Mouse (Mus musculus): ENCODE measurements around the gene Pgm2l1.

Pgm2l1 gene

DNA sequence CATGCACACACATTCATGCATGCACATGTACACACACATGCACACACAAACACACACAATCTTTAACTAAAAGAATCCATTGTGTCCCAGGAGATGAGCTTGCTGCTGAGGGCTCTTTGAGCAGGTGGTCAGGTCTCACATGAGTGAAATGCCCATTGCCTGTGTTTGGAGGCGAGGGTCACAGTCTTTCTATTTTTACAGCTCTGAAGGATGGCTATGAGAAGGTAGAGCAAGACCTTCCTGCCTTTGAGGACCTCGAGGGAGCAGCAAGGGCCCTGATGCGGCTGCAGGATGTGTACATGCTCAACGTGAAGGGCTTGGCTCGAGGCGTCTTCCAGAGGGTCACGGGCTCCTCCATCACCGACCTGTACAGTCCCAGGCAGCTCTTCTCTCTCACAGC lies 66.4 kb downstream of the Pgm2l1 start:
- DNase-seq (ENCODE audit: low read depth, low spot score): no peak

DNA sequence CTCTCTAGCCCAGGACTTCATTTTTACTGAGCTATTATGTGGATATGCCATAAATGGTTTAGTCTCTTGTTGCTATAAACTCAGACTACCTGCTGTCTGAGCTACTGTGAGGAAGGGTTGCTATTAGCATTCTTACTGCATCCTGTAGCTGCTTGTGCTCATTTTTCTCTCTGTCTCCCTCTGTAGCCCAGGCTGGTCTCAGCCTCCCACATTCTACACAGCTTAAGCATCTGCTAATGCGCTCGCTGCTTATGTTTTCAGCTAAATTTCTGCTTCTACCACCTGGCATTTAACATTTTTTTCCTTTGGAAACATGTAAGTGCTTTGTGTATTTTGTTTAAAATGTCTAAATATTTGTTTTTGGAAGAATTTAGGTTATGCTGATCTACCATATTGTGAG lies 68.6 kb downstream of the Pgm2l1 start:
- DNase-seq (ENCODE audit: low read depth, low spot score): no peak

DNA sequence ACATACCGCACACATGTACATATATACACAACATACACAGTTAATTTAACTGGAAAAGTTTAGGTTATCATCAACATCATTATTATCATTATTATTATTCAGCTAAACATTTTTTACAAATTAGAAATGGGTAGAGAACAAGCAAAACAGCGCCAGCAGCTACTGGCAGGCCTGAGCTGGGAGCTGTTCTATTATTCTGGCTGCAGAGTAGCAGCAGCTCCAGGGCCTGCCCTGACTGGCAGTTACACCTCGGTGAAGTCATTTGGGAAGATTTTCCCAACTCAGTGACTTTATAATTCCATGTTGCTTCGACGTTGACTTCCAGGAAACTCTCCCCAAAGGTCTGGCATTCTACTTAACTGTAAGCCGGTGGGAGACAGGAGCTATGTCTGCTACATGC lies 69.5 kb downstream of the Pgm2l1 start:
- no peak for DNase-seq (ENCODE audit: low read depth, low spot score)

DNA sequence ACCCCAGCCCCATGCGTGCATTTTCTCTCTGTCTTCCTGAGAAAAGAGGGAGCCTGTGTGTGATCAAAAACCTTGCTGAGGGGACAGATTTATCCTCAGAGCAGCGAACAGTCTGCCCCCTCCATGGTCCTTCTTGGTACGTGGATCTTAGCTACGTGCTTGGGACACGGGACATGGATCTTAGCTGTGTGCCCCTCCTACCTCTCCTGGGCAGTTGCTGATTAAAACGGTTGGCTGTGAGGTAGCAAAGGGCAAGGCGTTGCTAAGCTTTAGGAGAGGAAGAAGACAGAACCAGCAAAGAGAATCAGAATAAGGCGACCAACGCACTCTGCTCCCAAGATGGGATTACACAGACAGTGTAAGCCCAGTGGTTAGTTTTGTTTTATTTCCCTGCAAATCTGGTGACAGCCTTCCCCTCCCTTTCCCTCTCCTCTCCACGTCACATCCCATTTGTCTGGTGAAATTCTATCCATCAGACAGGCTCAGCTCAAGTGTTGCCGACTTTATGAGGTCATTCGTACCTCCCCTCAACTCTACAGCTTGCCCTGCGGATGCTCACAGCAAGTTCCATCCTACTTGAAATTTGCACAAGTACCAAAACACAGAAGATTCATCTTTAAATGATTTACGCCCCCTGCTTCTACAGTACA lies 71.8 kb downstream of the Pgm2l1 start:
- no peak for DNase-seq (ENCODE audit: low read depth, low spot score)

DNA sequence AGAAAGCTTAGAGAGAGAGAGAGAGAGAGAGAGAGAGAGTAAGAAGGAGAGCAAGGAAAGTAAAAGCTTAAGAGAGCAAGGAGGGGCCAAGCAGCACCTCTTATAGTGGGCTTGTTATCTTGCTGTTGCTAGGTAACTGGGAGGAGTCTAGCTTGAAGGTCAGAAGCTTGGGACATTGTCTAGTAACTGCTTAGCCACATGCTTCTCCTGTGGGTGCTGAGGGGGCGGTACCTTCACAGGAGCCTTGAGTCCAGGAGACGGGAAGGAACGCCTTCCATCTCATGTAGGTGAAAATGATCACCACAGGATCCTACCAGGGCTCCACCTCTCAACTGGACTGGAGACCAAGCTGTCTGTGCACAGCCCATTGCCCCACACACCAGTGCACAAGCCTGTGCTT lies 74.2 kb downstream of the Pgm2l1 start:
- no peak for DNase-seq (ENCODE audit: low read depth, low spot score)

DNA sequence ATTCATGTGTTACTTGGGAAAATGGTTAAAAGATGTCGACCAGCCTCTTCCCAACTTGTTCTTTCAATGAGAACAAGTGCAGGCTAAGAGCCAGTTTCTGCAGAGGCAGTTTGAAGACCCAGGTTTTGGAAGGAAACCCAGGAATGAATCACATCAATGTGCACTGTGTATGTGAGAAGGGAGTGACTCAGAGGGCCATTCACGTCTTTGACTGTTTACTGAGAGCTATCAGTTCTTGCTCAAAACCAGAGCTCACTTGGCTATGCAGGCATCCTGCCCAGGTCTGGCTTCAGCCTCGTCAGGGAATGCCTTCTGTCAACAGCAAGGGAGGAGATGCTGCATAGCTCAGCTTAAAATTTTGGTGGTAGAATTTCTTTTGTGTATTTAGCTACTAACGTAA lies 75.1 kb downstream of the Pgm2l1 start:
- no peak for DNase-seq (ENCODE audit: low read depth, low spot score)

DNA sequence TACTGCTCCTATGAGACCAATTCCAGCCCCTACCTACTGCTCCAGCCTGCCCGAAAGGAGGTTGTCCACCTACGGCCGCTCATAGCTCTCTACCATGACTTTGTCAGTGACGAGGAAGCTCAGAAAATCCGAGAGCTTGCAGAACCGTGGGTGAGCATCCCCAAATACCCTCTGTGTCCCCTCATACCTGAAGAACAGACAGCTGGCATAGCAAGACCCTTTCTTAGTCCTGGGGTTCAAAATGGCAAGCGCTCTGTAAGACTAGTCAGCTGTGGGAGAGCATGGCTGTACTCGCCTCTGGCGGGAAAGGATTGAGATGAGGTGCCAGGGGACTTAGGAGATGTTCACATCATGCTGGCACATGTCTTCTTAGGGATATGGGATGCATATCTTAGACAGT lies 78.7 kb downstream of the Pgm2l1 start:
- no peak for DNase-seq (ENCODE audit: low read depth, low spot score)

DNA sequence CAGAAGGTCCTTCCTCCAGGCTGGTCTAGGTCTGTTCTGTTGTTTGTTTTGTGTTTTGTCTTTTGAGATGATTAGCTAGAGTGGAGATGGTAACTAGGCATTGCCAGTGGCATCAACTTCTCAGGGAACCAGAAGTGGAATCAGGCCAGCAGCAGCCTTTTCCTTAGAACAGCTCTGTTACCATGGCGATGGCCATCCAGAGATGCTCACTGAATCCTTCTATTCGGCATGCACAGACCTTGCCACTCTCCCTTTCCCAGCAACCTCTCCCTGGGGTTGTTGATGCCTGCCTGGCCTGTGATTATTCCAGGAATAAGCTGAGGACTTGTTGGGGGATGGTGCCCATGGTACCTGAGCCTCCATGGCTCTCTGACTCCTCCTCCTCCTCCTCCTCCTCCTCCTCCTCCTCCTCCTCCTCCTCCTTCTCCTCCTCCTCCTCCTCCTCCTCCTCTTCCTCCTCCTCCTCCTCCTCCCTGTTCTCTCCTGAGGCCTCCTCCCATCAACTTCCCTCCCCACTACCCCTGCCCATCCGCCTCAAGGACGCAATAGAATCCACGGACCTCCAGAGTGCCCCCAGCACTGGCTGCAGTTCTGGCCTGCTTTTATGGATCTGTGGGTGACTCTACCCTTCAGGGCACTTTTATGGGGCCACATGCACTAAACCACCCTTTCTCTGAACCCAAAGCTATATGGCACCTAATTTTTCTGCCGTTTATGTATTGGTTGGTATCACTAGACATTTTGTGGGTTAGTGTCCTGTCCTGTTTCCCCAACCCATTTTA lies 80.9 kb downstream of the Pgm2l1 start:
- peak; percentile 71 for DNase-seq (ENCODE audit: low read depth, low spot score)

DNA sequence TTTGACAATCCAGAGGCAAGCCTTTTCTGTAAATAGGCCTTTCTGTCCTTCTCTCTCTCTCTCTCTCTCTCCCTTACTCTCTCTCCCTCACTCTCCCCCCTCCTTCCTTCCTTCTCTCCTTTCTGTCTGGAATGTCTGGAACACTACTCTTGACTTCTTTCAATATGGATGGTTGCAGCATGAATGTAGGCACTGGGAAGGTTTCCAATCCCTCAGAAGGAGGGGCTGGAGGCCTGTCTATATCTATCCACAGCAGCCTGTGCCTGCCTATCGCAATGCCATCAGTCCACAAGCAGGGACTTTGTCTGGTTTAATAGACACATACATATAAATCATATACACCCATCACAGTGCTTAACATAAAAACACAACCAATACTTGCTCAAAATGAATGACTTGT lies 82.0 kb downstream of the Pgm2l1 start:
- DNase-seq (ENCODE audit: low read depth, low spot score): no peak

DNA sequence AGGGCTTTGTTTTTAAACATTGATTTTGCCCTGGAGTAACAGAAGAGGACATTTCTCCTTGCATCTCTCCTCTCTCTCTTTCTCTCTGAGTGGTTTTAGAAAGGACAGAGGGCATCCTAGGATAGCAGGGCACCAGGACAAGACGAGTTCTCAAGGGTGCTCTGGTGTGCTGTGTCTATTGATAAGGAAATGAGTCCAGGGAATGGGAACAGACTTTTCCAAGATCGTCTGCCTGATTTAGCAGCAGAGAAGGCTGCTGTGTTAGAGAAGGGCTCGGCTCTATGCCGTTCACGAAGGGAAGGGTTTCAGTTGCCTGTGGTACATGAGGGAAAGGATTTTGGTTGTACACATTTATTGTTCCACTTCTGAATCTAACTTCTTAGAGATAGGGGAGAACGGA lies 82.5 kb downstream of the Pgm2l1 start:
- DNase-seq (ENCODE audit: low read depth, low spot score): no peak

DNA sequence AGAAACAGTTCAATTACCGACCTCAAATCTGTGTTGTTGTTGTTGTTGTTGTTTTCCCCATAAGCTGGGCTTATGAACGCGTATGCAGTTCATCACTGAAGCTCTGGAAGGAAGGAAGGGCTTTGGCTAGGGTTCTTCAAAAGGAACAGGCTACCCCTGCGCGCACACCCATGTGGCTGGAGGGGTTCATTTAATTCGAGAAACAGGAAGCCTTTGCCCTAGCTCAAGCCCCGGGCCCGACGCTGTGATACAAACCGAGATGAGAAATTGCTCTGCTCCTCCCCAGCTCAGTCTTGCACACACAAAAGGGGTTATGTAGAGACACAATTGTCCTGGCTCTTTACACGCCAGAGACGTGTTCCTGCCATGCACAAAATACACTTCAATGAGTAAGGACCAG lies 83.1 kb downstream of the Pgm2l1 start:
- no peak for DNase-seq (ENCODE audit: low read depth, low spot score)

DNA sequence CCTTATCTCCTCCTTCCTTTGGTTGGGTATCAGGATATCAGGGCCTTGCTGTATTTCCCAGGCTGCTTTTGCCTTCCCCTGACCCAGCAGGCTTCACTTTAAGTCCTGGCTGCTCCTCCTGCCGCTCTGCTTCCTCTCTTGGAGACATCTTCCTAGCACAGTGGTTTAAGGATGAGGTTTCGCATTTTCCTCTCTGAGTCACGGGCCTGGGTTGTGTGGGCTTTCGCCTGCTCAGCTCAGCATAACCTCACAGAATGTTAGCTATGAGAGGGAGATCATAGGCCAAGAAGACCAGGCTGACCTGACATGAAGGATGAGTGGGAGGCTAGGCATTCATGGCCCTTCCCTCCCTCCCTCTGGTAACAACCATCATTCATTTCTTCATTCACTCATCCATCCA lies 85.5 kb downstream of the Pgm2l1 start:
- no peak for DNase-seq (ENCODE audit: low read depth, low spot score)

DNA sequence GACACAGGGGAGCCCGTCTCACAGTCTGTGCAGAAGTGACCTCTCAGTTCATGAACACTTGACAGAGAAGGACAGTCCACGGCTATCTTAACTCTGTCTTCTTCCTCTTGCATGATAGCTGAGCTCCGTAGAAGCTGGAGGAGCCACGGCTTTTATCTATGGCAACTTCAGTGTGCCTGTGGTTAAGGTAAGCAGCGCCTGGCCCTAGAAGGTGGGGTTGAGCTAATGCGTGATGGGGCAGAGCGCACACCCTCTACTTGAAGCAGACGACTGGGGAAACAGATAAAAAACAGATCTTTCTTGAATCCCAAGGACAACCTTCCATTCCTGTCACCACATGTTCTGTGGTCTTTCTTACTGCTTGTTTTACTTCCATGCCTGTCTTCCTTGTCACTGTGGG lies 89.7 kb downstream of the Pgm2l1 start:
- DNase-seq (ENCODE audit: low read depth, low spot score): no peak

DNA sequence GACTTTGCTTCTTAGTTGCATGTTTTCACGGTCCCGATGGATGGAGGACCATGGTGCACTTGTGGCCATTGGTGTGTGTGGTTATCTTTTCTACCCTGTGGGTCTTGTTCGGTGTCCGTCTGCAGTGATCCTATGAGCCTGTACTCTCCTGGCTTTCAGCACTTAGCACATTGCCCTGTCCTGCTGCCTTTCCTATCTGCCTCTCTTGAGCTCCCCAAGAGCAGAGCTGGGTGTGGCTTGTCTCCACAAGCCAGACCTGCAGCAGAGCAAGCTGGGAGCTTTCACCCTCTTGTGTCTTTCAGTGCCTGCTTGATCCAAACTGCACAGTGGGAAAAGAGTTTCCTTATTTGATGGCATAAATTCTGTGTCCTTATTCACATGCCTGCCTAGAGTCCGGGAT lies 90.3 kb downstream of the Pgm2l1 start:
- DNase-seq (ENCODE audit: low read depth, low spot score): no peak

DNA sequence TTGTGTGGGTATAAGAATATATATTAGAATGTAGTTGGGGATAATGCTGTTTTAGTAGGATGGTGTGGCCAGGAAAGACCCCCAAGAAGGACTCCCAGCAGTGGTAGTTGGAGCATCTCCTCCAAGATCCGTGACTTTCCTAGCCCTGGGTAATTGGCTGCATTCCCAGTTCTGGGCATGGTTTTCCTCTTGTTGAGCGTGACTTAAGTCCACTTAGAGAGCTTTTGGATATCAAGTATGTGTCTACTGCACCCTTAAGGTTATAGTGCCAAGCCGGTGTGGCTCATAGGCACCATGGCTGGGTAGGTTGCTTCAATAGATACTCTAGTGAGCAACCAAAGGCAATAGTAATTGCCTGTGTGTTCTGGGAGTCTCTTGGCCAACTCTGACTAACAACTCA lies 96.5 kb downstream of the Pgm2l1 start:
- no peak for DNase-seq (ENCODE audit: low read depth, low spot score)

DNA sequence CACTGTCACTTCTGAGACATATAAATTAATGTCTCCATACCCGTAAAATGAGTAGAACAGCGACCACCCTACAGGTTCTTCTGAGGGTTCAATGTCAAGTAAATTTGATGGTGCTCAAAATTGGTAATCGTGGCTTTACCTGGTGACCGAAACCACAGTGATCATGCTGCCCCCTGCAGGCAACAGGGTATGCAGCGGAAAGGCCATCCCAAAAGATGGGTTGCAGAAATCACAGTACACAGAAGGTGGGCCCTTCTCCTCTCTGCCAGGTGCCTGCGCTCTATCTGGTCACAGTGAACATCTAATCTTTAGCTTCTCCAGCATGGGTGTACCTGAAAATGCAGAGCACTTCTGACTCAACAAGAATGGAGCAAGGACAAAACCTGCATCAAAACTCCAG lies 98.3 kb downstream of the Pgm2l1 start:
- no peak for DNase-seq (ENCODE audit: low read depth, low spot score)

DNA sequence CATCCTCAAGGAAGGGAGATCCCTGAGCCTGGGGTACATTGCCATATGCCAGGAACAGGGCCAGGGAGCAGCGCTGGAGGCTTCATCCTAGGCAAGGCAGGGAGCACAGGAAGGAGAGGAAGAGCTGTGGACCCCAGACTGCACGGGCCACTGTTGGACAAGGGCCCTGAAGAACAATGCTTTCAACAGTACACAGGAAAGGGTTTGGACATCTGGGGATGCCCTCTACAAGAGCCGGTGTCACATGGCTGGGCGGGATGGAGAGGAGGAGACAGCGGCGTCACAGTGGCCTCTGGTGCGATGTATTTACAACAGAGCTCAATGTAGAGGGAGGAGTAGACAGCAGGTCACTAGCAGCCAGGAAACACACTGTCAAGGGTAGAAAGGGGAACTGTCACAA lies 100.3 kb downstream of the Pgm2l1 start:
- no peak for DNase-seq (ENCODE audit: low read depth, low spot score)
